Mouse (Mus musculus) G1E (cell line): ENCODE measurements around the gene Carnmt1. TPM values are rescaled to one million over a fixed set of nuclear protein-coding genes. Genes with fewer than 3 reads are reported as not detected.

Experiments used
- ATAC-seq: 2 replicates; pipeline ENCODE4 v1.8.0; 2016; ENCODE audit warnings: mild to moderate bottlenecking; ENCODE audit not compliant: insufficient number of reproducible peaks, poor library complexity, low FRiP score, severe bottlenecking; ENCODE audit errors: extremely low read depth
- DNase-seq: peaks from one replicate; pipeline ENCODE4 v3.0.0; 2012; ENCODE audit warnings: low spot score
- H3K27me3 ChIP-seq: 2 replicates; pipeline ENCODE4 v1.6.1; 2012; ENCODE audit warnings: mild to moderate bottlenecking, low read length, inconsistent platforms; ENCODE audit not compliant: insufficient read depth
- H3K36me3 ChIP-seq: replicated peaks from 2 replicates; pipeline ENCODE3; 2012; ENCODE audit warnings: mild to moderate bottlenecking, inconsistent platforms
- H3K4me1 ChIP-seq: 2 replicates; pipeline ENCODE4 v1.6.1; 2012; ENCODE audit warnings: low read depth, low read length, inconsistent platforms, mixed read lengths; ENCODE audit not compliant: insufficient read depth
- H3K4me3 ChIP-seq: 2 replicates; pipeline ENCODE4 v1.5.1; 2012; ENCODE audit warnings: low read depth, mild to moderate bottlenecking, inconsistent platforms, low read length, moderate library complexity, mixed read lengths
- H3K9me3 ChIP-seq: replicated peaks from 2 replicates; pipeline ENCODE4 v1.6.1; 2012; ENCODE audit warnings: inconsistent platforms
- CTCF ChIP-seq: IDR thresholded peaks from 2 replicates; pipeline ENCODE4 v1.5.1; 2012; ENCODE audit warnings: low read depth, low read length, inconsistent platforms, mixed read lengths
- GATA1 ChIP-seq: IDR thresholded peaks from 2 replicates; pipeline ENCODE4 v1.6.1; 2012; ENCODE audit warnings: borderline replicate concordance, low read length, inconsistent platforms, mixed read lengths
- GATA2 ChIP-seq: IDR thresholded peaks from 2 replicates; pipeline ENCODE4 v1.6.1; 2012; ENCODE audit warnings: low read depth, low read length, inconsistent platforms, borderline replicate concordance
- POLR2AphosphoS5 ChIP-seq: IDR thresholded peaks from 2 replicates; pipeline ENCODE4 v1.6.1; 2012; ENCODE audit warnings: low read depth, low read length, inconsistent platforms; ENCODE audit not compliant: insufficient replicate concordance
- TAL1 ChIP-seq: conservative IDR thresholded peaks from 2 replicates; pipeline ENCODE4 v1.6.1; 2012; ENCODE audit warnings: low read depth, low read length, inconsistent platforms, mixed read lengths
- polyA plus RNA-seq: library from polyadenylated mRNA; stranded (reverse); fragments of >175 nt; gene quantifications from 2 replicates; pipeline ENCODE4 v1.2.3, GENCODE M21; 2012
- total RNA-seq, 2 experiments: library from RNA; stranded (forward) in 1 of 2; stranded (reverse) in 1 of 2; fragments of 200-1000 nt in 1 of 2; fragments of >200 nt in 1 of 2; fragmentation: Nextera tagmentation in 1 of 2; gene quantifications; 2 replicates each; pipeline ENCODE4 v1.2.3; 2014 to 2017

Gene Carnmt1
- total and polyA plus RNA-seq, 3 experiments = 18.2 to 94.5 (median 51.8) TPM

DNA sequence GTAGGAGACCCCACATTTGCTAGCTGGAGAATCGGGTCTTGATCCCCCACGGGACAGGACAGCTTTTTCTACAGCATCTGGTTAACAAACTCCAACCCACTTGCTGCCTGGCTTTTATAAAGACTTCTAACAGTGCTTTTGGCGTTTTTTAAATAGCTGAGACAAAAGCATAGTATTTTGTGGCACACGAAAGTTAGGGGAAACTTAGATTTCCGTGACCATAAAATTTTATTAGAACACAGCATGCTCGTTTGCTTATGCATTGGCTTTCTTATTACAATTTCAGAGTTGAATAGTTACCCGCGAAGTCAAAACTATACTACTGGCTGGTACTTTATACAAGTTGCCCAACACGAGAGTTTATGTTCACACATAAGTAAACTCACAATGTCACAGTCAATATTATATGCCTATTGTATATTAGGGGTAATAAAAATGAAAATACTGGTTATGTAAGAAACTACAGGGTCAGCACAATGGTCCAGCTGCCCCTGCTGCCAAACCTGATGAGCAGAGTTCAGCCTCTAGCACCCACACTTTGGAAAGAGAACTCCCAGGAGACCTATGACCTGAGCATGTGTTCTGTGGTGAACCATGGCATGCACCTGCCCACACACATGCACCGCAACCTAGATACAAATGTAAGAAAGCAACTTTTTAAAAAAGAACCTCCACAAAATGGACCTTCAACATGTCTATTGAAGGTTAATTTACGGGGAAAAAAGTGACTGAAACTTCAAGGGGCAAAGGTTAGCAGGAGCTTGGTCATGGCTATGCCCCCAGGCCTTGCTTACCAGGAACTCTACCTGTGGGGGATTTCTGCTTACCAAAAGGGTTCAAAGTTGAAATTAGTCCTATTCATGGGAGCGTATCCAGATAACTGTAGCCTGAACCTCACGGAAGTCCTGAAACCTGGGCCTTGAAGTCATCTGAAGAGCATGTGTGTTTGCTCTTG lies 38.1 kb upstream of the Carnmt1 start:
- ATAC-seq (no peak), DNase-seq (no peak)
- no peaks in the 10 kb centered on the region for H3K27me3 ChIP-seq
- no peaks in the 10 kb centered on the region for H3K9me3 ChIP-seq
- H3K4me1 ChIP-seq = peaks cover 34% of the 10 kb centered on the region
- TF ChIP-seq GATA1 (no peak), CTCF (no peak), TAL1 (no peak), GATA2 (no peak), POLR2AphosphoS5 (no peak)
- peaks cover 31% of the 10 kb centered on the region for H3K36me3 ChIP-seq
- H3K4me3 ChIP-seq = peak overlapping the region; percentile 99

DNA sequence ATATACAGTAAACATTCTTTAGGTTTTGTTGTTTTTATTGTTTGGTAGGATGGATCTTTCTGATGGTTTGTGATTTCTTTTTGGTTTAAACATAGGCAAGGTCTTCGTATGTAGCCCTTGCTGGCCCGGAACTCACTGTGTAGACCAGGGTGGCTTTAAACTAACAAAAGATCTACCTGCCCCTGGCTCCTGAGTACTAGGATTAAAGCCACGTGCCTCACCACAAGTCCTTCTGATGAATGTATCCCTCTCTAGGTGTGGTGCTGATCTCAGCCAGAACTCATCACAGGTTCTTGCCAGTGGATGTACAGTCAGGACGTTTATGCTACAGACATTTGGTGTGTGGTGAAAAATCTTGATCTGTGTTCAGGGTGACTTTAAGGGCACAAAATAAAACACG lies 32.6 kb upstream of the Carnmt1 start:
- no peak for ATAC-seq

DNA sequence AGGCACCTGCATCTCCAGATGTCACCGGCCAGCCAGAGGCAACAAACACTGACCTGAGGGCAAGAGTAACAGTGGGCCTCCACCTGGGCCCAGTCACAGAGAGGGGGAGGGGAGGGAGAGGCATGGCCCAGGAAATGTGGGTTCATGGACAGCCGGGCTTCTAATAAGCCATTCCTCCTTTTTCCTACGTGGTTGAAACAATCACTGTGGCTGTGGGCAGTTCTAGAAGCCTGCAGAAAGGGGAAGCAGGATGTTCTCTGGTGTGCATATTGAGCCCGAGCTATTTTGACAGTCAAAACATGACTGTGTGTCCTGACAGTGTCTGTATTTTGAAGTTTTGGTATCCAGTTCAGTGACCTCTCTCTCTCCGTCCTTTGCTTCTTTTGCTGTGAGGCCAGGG lies 31.6 kb upstream of the Carnmt1 start:
- ATAC-seq (no peak), DNase-seq (no peak)
- Histone ChIP-seq H3K4me1 (peaks cover 22% of the 10 kb centered on the region), H3K9me3 (no peaks in the 10 kb centered on the region), H3K4me3 (no peak overlapping the region), H3K36me3 (peaks cover 61% of the 10 kb centered on the region), H3K27me3 (no peaks in the 10 kb centered on the region)
- TF ChIP-seq POLR2AphosphoS5 = no peak
- TF ChIP-seq GATA2 = no peak
- no peak for TF ChIP-seq TAL1
- TF ChIP-seq GATA1 = no peak
- TF ChIP-seq CTCF = no peak

More for the DNA sequence above, 32.6 kb upstream of the Carnmt1 start:
- Histone ChIP-seq H3K36me3 (peaks cover 57% of the 10 kb centered on the region), H3K4me3 (no peak overlapping the region), H3K27me3 (no peaks in the 10 kb centered on the region), H3K9me3 (no peaks in the 10 kb centered on the region), H3K4me1 (peaks cover 14% of the 10 kb centered on the region)
- DNase-seq = no peak
- TF ChIP-seq GATA1 = no peak
- no peak for TF ChIP-seq TAL1
- no peak for TF ChIP-seq POLR2AphosphoS5
- no peak for TF ChIP-seq CTCF
- no peak for TF ChIP-seq GATA2

DNA sequence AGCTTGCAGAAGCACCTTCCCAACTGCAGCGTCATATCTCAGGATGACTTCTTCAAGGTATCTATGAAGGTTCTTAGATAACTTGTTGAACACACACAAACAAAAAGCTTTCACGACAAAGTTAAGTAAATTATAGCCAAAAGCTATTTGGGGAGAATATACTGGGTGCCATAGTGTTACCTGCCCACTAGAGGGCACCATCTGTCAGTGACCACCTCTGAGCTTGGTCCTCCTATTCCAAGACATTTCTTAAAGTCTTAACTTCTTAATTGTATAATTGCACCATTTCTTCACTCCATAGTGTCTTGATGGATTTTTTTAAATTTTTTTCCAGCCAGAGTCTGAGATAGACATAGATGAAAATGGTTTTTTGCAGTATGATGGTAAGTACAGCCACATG lies 31.0 kb upstream of the Carnmt1 start:
- ATAC-seq (no peak), DNase-seq (no peak)
- Histone ChIP-seq H3K36me3 (peaks cover 61% of the 10 kb centered on the region), H3K4me3 (no peak overlapping the region), H3K4me1 (peaks cover 26% of the 10 kb centered on the region), H3K9me3 (no peaks in the 10 kb centered on the region), H3K27me3 (no peaks in the 10 kb centered on the region)
- TF ChIP-seq CTCF (peak; percentile 60), POLR2AphosphoS5 (no peak), GATA2 (no peak), GATA1 (no peak)

DNA sequence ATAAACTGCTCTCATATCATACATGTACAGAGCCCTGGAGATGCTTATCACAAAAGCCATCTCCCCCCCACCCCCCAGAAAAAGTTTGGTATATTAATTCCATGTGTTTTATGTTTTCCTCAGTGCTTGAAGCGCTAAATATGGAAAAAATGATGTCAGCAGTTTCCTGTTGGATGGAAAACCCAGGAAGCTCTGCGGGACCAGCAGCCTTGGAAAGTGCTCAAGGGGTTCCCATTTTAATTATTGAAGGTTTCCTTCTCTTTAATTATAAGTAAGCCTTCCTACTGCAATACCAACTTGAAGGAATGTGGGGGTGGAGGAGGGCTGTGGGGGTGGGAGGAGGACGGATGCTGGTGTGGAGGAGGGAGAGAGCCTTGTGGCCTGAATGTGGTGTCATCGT lies 29.6 kb upstream of the Carnmt1 start:
- Histone ChIP-seq H3K36me3 (peaks cover 73% of the 10 kb centered on the region), H3K4me1 (peaks cover 38% of the 10 kb centered on the region), H3K9me3 (no peaks in the 10 kb centered on the region), H3K27me3 (no peaks in the 10 kb centered on the region), H3K4me3 (no peak overlapping the region)
- DNase-seq = no peak
- no peak for ATAC-seq
- TF ChIP-seq GATA2 (no peak), POLR2AphosphoS5 (no peak), CTCF (no peak), GATA1 (no peak), TAL1 (no peak)

DNA sequence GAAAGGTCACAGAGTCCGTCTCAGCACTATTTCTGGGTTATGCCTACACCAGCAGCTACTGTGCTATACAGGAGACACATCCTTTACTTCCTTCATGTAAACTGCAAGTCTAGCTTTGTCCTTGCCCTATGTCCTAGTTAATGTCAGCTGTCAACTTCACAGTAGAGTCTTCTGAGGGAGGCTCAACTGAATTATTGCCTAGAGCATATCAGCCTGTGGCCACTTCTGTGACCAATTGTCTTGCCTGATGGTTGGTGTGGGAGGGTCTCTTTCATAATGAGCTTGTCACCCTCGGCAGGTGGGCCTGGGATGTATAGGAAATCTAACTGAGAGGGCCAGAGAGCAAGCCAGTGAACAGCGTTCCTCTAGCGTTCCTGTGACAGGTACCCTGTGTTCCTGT lies 27.2 kb upstream of the Carnmt1 start:
- DNase-seq (no peak), ATAC-seq (no peak)
- Histone ChIP-seq H3K36me3 (peaks cover 54% of the 10 kb centered on the region), H3K9me3 (no peaks in the 10 kb centered on the region), H3K27me3 (no peaks in the 10 kb centered on the region), H3K4me1 (peaks cover 60% of the 10 kb centered on the region), H3K4me3 (no peak overlapping the region; the same call in 1 of the 2 replicates)
- TF ChIP-seq GATA2 (no peak), GATA1 (no peak), TAL1 (no peak), CTCF (no peak), POLR2AphosphoS5 (no peak)
